Mouse (Mus musculus) induced T-regulatory cell, adult 2 months (primary cell): ENCODE measurements at regions not wholly inside any gene's neighbourhood (a gene's known extent, or its start where the extent isn't known, plus 50 kb on each side); places are given as distances from the start of the nearest gene placed in this dataset.

ENCODE experiments used
- DNase-seq: peaks from one replicate; pipeline ENCODE4 v3.0.0-alpha.2; 2012; ENCODE audit warnings: low read depth

DNA sequence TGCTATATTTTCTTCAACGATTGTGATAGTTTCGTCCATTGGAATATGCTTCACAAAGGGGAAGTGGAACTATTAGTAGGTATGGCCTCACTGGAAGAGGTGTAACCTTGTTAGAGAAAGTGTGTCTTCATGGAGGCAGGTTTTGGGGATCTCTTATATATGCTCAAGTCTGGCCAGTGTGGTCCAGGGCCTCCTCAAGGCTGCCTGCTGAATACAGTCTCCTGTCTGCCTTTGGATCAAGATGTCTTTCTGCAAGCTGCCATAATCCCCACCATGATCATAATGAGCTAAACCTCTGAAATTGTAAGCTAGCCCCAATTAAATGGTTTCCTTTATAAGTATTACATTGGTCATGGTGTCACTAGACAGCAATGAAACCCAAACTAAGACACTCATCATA lies 384.3 kb downstream of the Btbd3 start:
- DNase-seq: no peak

DNA sequence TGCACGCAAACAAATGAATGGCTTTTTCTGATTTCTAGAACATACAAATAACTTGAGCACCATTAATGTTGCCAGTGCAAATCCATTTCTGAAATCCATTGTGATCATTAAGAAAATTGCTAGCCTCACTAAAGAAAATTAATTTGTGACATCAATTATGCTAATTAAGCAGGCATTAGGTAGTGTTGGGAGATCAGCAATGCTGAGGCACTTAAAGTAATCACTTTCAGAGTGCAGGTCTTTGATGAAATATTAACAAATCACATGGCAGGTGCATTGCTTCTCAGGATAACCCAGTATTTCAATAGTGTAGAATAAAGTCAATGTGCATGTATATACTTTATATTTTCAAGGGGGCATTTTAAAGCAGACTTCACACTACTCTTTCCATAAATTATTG lies 385.0 kb downstream of the Btbd3 start:
- no peak for DNase-seq

DNA sequence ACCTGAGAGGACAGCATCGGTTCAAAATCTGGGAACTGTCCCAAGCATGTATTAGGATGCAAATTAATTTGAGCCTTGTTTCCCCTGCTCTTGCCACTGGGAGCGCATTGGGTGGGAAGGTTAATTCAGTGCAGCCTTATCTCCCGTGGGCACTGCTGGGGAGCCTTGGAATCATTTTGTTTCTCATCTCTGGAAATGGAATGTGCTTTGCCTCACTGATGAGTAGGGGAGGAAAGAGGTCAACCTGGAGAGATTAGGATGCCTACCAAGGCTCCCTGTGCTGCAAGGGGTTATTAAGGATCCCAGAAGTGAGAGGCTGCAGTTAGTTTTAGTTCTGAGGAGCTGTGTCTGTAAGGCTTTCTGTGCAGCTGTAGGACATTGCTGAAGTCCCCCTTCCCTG lies 392.3 kb downstream of the Btbd3 start:
- no peak for DNase-seq

DNA sequence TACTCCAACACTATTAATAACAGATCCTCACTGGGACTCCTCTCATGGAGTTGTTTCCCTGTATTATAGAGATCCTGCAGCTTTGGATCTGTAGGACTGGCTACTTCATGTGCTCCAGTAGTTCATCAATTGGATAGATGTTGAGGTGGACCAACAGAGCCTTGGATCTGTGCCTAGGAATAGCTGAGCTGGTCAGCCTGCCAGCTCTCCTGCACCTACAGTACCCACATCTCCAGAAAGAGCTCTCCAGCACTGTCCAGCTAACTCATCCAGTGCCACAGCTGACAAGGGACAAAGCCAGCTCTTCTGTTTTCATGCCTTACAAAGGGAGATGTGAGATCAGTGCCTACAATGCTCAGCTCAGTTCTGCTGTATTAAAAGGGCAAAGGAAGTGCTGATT lies 403.0 kb downstream of the Btbd3 start:
- DNase-seq: no peak

DNA sequence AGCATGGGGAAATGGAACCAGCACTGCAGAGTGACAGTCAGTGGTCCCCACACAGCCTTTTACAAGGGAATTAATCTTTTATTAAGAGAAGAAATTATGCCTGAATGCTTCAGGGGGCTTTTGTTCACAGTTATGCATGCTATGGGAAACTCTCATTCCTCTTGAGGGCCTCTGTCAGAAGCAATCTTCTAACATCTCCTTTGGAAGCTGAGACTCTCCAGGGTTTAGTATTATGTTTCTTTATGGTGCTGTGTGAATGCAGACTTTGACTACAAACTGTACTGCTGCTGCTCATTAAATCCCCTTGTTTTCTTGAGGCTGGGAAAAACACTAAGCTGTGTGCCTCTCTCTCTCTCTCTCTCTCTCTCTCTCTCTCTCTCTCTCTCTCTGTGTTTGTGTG lies 413.9 kb downstream of the Btbd3 start:
- no peak for DNase-seq

GRCm38 (mm10) chr2:138674801-138675200 lies 418.4 kb downstream of the Btbd3 start:
- no peak for DNase-seq

GRCm38 (mm10) chr2:138675229-138676065 lies 419.1 kb downstream of the Btbd3 start:
- DNase-seq: no peak

GRCm38 (mm10) chr2:138688140-138688871 lies 431.9 kb downstream of the Btbd3 start:
- no peak for DNase-seq

DNA sequence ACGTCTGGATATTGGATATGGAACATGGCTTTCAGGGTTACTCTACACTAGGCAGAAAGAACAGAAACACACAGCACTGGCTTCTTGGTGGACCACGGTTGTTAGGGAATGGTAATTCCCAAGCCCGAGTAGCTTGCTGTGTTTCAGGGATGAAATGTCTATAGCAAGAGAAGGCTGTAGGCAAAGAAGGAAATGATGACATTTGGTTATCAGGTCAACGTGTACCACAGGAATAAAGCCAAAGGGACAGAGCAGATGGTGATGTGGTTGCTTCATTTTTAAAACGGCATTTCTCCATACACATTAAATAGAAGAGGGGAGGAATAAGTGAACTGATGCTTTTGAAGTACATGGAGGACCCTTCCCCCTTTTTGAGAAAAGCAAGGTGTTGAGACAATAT lies 433.1 kb downstream of the Btbd3 start:
- no peak for DNase-seq

GRCm38 (mm10) chr2:138702783-138703182 lies 446.4 kb downstream of the Btbd3 start:
- DNase-seq: no peak

DNA sequence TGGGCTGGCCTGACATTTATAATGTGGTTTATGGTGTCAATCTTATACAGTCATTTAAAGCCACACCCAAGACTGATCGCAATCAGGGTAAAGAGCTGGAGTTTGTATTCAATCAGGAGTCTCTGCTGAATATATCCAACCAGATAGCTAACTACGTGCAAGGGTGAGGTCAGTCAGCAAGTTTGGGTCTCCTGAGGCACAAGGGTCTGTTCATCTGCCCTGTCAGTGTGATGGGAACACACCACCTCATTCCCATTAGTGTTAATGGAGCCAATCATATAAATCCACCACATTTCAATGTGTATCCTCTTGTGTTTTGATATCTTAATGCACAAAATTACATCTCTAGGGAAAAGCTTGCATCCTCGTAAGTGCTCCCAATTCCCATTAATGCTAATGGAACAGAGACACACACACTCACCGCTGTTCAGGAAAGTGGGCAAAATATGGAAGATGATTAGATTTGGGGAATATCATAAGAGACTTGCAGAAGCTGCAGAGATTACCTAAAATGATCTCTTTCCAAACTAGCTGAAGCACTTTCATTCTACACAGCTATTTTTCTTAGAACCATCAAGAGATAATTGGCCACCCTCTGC lies 447.7 kb downstream of the Btbd3 start:
- DNase-seq: no peak

GRCm38 (mm10) chr2:138708763-138709162 lies 452.4 kb downstream of the Btbd3 start:
- DNase-seq: no peak

DNA sequence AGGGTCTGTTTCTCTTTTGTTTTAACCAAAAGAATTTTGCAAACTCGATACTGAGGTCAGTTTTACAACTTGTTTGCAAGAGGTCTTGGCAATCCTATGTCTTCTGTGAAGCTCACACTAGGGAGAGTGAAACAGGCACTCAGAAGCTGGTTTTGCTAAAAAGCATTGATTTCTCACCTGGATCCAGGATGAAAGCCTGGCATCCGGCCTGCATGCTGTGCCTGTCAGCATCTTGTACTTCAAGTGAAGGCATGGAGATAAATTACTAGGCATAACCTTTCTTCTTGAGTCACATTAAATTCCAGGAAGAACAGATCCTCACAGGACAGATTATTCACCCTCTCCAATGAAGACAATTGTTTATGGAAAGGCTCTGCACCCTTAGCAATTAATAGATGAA lies 477.5 kb downstream of the Btbd3 start:
- DNase-seq: no peak

- DNase-seq: no peak
Observed at GRCm38 (mm10) chr2:138744806-138745205, 488.4 kb downstream of the Btbd3 start.

- no peak for DNase-seq
Observed at GRCm38 (mm10) chr2:138760439-138760963, 504.1 kb downstream of the Btbd3 start.

DNA sequence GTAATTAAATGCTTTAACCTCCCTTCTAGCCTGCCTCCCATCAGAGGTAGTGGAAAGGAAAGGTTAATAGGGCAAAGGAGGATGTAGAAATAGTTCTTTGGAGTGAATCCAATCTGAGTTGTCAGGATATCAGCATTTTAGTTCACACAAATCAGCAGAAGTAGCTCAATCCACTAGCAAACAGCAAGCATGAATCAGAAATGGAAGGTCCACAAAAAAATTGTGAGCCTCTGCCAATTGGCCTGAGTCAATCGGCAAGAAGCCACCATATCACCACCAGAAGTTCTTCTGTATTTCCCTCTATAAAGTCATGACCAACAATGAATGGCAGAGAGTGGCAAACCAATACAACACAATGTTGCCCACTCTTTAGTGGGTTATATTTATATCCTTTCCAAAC lies 505.0 kb downstream of the Btbd3 start:
- DNase-seq: no peak

DNA sequence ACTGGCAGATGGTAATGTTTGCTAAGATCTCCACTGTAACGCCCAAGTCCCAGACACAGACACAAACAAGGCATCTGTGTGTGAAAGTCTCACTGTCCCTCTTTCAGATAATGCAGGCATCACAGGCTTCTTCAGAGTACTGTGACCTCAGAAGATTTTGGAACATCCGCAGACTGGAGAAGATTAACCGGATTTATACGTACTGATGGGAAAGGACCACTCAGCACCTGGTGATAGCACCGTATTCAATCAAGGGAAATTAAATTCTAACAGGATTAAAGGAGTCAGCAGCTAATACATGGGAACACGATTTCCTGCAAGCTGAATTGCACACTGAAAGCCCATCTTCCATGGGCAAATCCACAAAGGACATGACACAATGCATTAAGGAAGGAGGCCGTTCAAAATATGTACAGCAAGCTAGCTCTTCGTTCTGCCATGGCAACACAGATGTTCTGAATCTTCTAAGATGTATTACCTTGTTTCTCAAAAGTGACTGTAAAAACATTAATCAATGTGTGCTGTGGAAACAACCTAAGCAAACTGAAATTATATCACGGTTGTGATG lies 510.0 kb downstream of the Btbd3 start:
- no peak for DNase-seq

- DNase-seq: no peak
Observed at GRCm38 (mm10) chr2:138783781-138784180, 527.4 kb downstream of the Btbd3 start.

DNA sequence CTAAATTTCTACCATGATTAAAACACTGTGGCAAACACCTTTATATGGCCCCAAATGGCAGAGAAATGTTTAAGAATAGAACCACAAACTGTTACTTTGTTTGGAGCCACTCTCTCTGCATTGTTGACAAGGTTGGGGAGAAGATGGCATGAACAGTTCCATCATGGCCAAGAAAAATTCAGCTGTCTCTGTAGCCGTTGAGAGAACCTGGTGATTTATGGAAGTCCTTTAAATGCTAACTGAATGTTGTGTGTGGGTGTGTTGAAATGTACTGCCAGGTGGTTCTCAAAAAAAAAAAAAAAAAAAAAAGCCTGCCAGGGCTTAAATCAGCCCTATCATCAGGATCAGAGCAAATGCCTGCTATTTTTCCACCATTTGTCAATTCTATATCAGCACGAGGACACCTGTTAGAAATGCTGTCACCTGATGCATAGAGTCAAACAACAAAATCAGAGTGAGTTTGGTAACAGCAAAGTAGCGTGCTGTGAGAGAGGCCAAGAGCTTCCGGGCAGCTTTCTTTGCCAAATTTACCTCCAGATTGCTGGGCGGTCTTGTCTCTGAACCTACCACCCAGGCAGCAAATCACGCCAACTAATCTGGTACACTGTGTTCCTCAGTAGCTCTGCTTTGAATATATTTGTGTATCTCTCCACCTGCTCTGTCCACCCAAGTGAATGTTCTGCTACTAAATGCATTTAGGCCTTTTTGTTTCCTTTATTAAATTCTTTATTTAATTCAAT lies 536.5 kb downstream of the Btbd3 start:
- no peak for DNase-seq

DNA sequence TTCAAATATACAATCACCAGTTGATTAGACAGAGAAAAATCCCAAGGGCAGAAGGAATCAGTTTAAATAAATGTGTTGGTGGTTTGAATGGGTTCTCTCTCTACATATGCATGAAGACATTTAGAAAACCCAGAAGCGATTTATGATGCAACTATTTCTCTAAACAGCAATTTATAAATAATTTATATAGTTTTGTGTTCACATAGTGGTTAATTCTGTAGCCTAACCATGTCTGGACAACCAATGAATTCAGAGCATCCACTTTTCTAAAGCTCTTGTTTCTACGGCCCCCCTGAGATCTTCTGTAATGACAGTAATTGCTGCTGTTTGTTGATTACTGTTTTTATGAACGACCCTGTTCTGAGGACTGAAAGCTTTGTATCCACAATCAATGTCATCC lies 549.8 kb downstream of the Btbd3 start:
- DNase-seq: no peak

DNA sequence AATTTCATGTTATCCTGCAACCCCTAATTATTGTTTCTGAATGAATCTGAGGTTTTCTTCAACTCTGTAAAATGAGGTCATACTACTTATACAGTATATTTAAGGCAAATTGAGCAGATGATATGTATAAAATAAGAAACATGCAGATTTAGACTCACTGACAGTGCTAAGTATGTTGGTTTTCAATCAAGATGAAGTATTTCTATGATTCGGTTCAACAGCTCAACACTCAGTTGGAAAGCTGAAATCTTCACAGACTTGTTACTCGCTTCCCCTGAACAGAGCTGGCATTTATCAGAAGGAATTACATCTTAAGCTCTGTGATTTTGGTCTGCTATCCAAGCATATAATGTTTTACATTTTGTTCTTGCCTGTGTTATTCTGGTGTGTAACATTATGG lies 553.4 kb downstream of the Btbd3 start:
- no peak for DNase-seq

GRCm38 (mm10) chr2:138820489-138820888 lies 564.1 kb downstream of the Btbd3 start:
- DNase-seq: no peak
